Mouse (Mus musculus) gastrocnemius, adult 18-20 months (tissue): ENCODE measurements around the gene Olfr303. TPM values are rescaled to one million over a fixed set of nuclear protein-coding genes. Genes with fewer than 3 reads are reported as not detected.
"Not testable (repeated sequence)": the region's sequence is repeated elsewhere in the genome, so short reads cannot be mapped to it uniquely, and the experiment has no call there.

Experiments used
- DNase-seq: peaks from one replicate; pipeline ENCODE4 v3.0.0; 2021; ENCODE audit warnings: low spot score
- long read RNA-seq, 2 experiments: library from polyadenylated mRNA; stranded (forward); transcript quantifications; one replicate each; pipeline ENCODE4 v2.0.0; 2021
- total RNA-seq, 2 experiments: library from RNA; stranded (reverse); gene quantifications; 2 replicates each; pipeline ENCODE4 v1.2.3; 2021

Olfr303 gene
- total RNA-seq = not detected
- long read RNA-seq, experiment 1 = 0 reads
- long read RNA-seq, experiment 2 = 0 reads

DNA sequence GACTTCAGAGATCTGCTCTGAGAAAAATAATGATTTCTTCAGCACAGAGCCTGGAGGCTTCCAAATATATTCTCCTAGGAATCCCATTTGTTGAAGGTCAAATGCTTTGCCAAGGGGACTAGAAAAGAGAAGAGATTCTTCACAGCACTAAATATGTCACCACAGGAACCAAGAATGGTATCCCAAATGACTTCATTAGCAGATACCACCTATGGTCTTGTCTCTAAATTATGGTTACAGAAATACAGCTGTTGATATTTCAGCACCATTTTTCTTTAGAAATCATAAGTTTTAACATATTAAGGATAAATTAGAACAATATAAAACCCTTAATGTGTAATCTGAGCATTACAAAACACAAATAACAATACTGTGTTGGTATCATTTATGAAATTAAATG lies at the start of gene Olfr303:
Gene Olfr303, minus strand, starts transcription at position 101 of the 400 bp plus-strand sequence.
- DNase-seq = no peak

- no peak for DNase-seq
These were observed 6.0 kb upstream of the Olfr303 start, which contains the start of gene Olfr301 for GRCm38 (mm10) chr7:86403546-86403945. Gene Olfr301, plus strand, starts transcription at chr7:86403846.

- no peak for DNase-seq
These were observed 11.0 kb downstream of the Olfr303 start, which contains the start of gene Olfr304 for GRCm38 (mm10) chr7:86386558-86386957. Gene Olfr304, minus strand, starts transcription at chr7:86386658.

DNA sequence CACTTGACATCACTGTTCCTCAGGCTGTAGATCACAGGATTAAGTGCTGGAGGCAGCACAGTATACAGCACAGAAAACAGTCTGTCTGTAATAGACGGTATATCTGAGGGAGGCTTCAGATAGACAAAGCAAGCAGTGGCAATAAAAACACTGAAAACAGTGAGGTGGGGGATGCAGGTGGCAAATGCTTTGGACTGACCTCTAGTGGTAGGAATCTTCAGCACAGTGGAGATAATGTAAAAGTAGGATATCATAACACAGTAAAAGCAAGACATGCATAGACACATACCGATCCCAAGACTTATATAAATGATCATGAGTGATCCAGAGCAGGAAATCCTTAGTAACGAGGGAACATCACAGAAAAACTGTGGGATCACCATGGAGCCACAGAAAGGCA lies 11.8 kb downstream of the Olfr303 start:
- no peak for DNase-seq

GRCm38 (mm10) chr7:86366828-86367227 lies 30.8 kb downstream of the Olfr303 start, which contains the start of gene Olfr305:
Gene Olfr305, minus strand, starts transcription at chr7:86366928.
- DNase-seq = no peak

GRCm38 (mm10) chr7:86346296-86346695 lies 51.3 kb downstream of the Olfr303 start:
- DNase-seq = not testable (repeated sequence)

DNA sequence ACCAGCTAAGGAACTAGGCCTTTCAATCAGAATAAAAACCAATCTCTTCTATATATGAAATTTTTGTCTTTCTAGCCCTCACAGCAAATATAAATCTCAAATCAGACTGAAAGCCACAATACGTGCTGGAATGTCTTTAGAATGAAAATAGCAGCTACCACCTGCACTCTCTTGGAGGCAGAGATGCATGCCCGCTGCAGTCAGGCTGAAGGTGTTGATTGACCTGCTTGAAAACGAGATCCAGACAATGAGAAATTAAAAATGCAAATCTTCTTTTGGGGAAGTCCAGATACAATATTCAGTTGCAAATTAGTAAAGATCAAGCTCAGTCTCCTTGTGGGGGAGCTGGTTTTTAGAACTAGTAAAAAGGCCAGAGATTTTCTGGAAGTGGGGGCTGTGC lies 53.3 kb downstream of the Olfr303 start:
- DNase-seq = no peak

DNA sequence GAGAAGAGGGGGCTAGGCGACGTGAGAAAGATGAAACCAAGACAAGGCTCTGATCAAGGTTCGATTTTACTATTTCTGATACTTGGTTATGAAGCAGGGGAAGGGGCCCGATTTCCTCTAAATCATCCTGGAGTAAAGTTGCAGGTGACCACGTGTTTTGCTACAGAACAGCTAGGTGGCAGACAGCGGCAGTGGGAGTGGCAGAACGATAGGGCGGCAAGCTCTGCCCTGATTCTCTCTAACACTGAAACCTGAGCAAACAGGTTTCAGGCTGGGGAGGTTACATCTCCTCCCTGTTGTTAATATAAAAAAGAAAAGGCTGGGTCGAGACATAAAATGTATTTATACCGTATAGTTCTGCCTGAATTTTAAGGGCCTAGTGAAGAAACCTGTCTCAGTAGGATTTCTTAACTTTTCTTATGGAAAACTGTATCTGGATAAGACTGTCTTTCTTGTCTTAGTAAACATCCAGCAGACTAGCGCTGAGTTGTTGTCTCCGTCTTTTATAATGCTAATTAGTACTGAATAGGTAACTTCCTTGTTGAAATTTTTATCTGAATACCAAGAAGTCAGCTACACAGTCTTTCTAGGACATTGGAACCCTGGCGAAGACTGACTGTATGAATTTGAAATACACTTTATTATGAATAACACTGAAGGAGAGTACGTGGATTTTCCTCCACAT lies 54.6 kb downstream of the Olfr303 start:
- no peak for DNase-seq

Other genes with a start within 250 kb of the Olfr303 start
- not detected for gene Vmn2r75, start 226.0 kb downstream of the Olfr303 start, total RNA-seq
- gene Vmn2r76, start 151.5 kb downstream of the Olfr303 start, total RNA-seq = not detected
- not detected for gene Olfr310, start 120.6 kb downstream of the Olfr303 start, total RNA-seq
- not detected for gene Olfr309, start 84.1 kb downstream of the Olfr303 start, total RNA-seq
- gene Olfr308, start 72.2 kb downstream of the Olfr303 start, total RNA-seq = not detected
- not detected for gene Olfr307, start 60.2 kb downstream of the Olfr303 start, total RNA-seq
- gene Olfr305, start 30.9 kb downstream of the Olfr303 start, total RNA-seq = not detected
- gene Olfr304, start 11.1 kb downstream of the Olfr303 start, total RNA-seq = not detected
- gene Olfr301, start 6.1 kb upstream of the Olfr303 start, total RNA-seq = not detected
- gene Olfr299, start 62.1 kb upstream of the Olfr303 start, total RNA-seq = not detected
- not detected for gene Olfr298, start 94.7 kb upstream of the Olfr303 start, total RNA-seq
- not detected for gene Olfr297, start 122.2 kb upstream of the Olfr303 start, total RNA-seq
- gene Olfr295, start 186.1 kb upstream of the Olfr303 start, total RNA-seq = not detected
- not detected for gene Olfr294, start 218.9 kb upstream of the Olfr303 start, total RNA-seq